Mouse (Mus musculus) small intestine, adult 2 months (tissue): ENCODE results near the gene Rfesd. TPM values are rescaled to one million over a fixed set of nuclear protein-coding genes. Genes with fewer than 3 reads are reported as not detected.

Source experiments
- H3K27ac ChIP-seq: fragments of 200-500 bp; 2 replicates; pipeline ENCODE4 v1.5.1; 2012; ENCODE audit warnings: low read depth, low read length, control low read depth, inconsistent platforms; ENCODE audit not compliant: insufficient read depth
- H3K27me3 ChIP-seq: fragments of 200-500 bp; 2 replicates; pipeline ENCODE4 v1.6.1; 2012; ENCODE audit warnings: mild to moderate bottlenecking, moderate library complexity, low read length, inconsistent platforms; ENCODE audit not compliant: control insufficient read depth, insufficient read depth
- H3K36me3 ChIP-seq: fragments of 200-500 bp; 2 replicates; pipeline ENCODE4 v1.6.1; 2012; ENCODE audit warnings: mild to moderate bottlenecking, low read length, control low read depth, inconsistent platforms; ENCODE audit not compliant: control insufficient read depth, insufficient read depth
- H3K4me1 ChIP-seq: fragments of 200-500 bp; 2 replicates; pipeline ENCODE4 v1.6.1; 2012; ENCODE audit warnings: low read length, inconsistent platforms, mixed read lengths; ENCODE audit not compliant: control insufficient read depth, insufficient read depth, insufficient read length
- H3K4me3 ChIP-seq: fragments of 200-500 bp; 2 replicates; pipeline ENCODE4 v1.5.1; 2012; ENCODE audit warnings: low read depth, mild to moderate bottlenecking, control low read depth, inconsistent platforms, low read length, moderate library complexity
- CTCF ChIP-seq: fragments of 200-500 bp; IDR thresholded peaks from 2 replicates; pipeline ENCODE4 v1.5.1; 2012; ENCODE audit warnings: low read depth, mild to moderate bottlenecking, control low read depth, inconsistent platforms, low read length, moderate library complexity, mixed read lengths; ENCODE audit not compliant: insufficient replicate concordance, insufficient read length; ENCODE audit errors: extremely low read depth
- POLR2A ChIP-seq: fragments of 200-500 bp; IDR thresholded peaks from 2 replicates; pipeline ENCODE4 v1.6.1; 2012; ENCODE audit warnings: low read depth, mild to moderate bottlenecking, control low read depth, inconsistent platforms, low read length, moderate library complexity
- WGBS: fragments of 180-500 bp; shearing (Covaris S2); methylation state at CpG from one replicate; pipeline ENCODE4 v1.1.7; 2018; 5-methylcytosine and 5-hydroxymethylcytosine counted together
- polyA plus RNA-seq: library from polyadenylated mRNA; depleted of rRNA; stranded (reverse); fragments of >200 nt; gene quantifications from 2 replicates; pipeline ENCODE4 v1.2.3, GENCODE M21; 2012

Gene Rfesd
- polyA plus RNA-seq, 1 experiment = 2.0 TPM

DNA sequence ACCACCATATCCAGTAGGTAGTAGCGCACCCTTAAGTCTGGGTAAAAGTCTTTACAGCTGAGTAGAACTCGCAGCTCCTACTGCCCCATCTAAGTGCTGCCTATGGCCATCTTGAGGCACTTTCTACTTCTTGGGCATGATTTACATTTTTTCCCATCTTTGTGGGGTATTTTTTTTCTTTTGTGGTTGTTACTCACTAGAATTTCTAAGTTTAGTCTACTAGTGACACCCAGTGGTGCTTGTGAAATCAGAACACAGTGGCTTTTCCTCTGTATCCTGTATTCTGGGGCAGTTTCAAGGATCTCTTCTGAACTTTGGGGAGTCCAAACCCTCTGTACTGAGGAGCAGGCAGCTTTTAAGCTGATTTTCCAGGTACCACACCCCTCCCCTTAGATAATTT, 3.3 kb upstream of the Rfesd start:
- no peak for TF ChIP-seq CTCF
- no peak for TF ChIP-seq POLR2A
- H3K27me3 ChIP-seq = no peaks in the 10 kb centered on the region
- peaks cover 3% of the 10 kb centered on the region; the same call in 1 of the 2 replicates for H3K4me1 ChIP-seq
- no peak overlapping the region for H3K27ac ChIP-seq
- WGBS = 91% methylated on average over 2 of the region's 2 CpGs
- H3K36me3 ChIP-seq = no peaks in the 10 kb centered on the region
- H3K4me3 ChIP-seq = no peak overlapping the region

DNA sequence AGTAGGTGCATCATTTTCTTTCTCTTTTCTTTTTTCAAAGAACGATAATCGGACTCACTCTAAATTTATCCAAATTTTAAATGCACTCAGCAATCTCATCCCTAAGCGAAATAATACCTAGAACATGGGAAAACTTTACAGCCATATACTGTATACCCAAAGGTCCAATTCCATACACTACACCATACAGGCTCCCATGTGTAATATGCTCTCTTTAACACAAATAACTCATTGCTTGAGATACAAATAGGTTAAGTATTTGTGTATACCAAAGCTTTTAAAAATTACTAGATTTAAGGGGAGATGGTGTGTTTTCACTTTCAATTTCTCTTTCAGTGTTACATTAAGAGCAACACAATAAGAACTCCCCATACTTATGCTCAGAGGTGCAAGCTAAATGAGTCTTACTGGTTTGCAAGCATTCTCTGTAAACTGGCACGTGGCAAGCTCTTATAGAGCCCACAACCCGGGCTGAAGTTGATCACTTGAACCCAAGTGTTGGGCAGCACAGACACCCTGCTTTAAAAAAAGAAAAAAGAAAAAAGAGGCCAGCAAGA, 403 bp upstream of the Rfesd start:
- Histone ChIP-seq H3K4me1 (peaks cover 3% of the 10 kb centered on the region; the same call in 1 of the 2 replicates), H3K4me3 (peak overlapping the region; percentile 73), H3K27me3 (no peaks in the 10 kb centered on the region), H3K36me3 (0 out of 2 replicates have a peak, but pooled peaks cover 1% of the 10 kb centered on the region), H3K27ac (peak overlapping the region; percentile 85)
- 18% methylated on average over 5 of the region's 5 CpGs for WGBS
- TF ChIP-seq CTCF (no peak), POLR2A (no peak)

DNA sequence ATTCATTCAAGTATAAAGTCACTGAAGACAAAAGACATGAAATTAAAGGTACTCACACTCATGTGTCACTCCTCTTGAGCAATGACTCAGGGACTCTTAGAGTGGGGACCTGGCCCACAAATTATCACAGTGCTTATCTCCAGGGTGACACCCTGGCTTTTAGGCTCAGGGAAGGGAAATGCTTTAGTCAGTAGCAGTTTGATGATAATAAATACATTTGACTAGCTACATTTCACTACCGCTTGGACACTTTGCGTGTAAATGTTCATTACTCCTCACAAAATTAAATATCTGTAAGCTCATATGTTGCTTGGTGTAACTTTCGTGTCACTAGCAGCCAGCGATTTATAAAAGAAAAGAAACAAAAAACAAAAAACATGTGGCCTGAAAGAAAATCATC, 1.1 kb downstream of the Rfesd start:
- no peak overlapping the region for H3K4me3 ChIP-seq
- H3K27ac ChIP-seq = peak overlapping the region; percentile 84
- H3K27me3 ChIP-seq = no peaks in the 10 kb centered on the region
- H3K36me3 ChIP-seq = 0 out of 2 replicates have a peak, but pooled peaks cover 1% of the 10 kb centered on the region
- TF ChIP-seq CTCF (no peak), POLR2A (no peak)
- 50% methylated on average over 4 of the region's 4 CpGs for WGBS
- peaks cover 3% of the 10 kb centered on the region; the same call in 1 of the 2 replicates for H3K4me1 ChIP-seq

DNA sequence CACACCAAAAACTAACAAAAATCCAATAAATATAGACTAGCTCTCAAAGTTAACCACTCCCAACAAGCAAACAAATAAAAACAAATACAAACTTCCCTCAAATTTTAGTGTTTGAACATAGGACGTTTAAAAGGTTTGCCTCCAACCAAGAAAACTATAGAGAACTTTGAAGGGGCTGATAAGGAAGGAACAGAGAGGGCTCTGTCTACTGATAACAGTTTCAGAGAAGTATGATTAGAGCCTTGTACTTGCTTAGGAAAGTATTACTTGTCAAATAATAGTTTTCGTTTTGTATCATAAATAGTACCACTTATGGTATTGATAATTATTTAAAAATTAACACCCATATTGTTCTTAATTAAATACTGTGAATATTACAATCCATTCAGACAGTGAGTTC, 4.0 kb downstream of the Rfesd start:
- Histone ChIP-seq H3K27me3 (no peaks in the 10 kb centered on the region), H3K4me3 (no peak overlapping the region), H3K36me3 (0 out of 2 replicates have a peak, but pooled peaks cover 1% of the 10 kb centered on the region), H3K27ac (no peak overlapping the region), H3K4me1 (peaks cover 3% of the 10 kb centered on the region; the same call in 1 of the 2 replicates)
- WGBS = 40% methylated on average over 2 of the region's 2 CpGs
- TF ChIP-seq CTCF = no peak
- no peak for TF ChIP-seq POLR2A

DNA sequence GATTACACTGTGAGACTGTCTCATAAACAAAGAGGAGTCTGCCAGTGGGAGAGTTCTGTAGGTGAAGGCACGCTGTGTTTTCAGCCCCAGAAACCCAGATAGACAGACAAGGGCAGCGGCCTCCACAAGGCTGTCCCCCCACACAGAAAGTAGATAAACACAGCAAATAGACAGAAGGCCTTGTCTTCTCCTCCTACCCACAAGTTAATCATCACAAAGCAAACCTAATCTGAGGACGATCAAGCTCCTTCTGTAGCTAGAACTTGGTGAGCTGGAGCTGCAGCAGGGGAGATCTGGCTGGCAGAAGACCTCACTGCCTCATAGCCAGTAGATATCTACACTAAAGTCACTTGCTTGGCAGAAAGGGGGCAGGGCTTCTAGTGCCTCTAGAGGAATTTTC, 15.2 kb downstream of the Rfesd start:
- TF ChIP-seq CTCF = no peak
- no peak for TF ChIP-seq POLR2A
- H3K27me3 ChIP-seq = no peaks in the 10 kb centered on the region
- no peaks in the 10 kb centered on the region for H3K4me1 ChIP-seq
- H3K27ac ChIP-seq = no peak overlapping the region
- no peak overlapping the region for H3K4me3 ChIP-seq
- peaks cover 5% of the 10 kb centered on the region for H3K36me3 ChIP-seq
- WGBS = 69% methylated on average over 3 of the region's 3 CpGs

DNA sequence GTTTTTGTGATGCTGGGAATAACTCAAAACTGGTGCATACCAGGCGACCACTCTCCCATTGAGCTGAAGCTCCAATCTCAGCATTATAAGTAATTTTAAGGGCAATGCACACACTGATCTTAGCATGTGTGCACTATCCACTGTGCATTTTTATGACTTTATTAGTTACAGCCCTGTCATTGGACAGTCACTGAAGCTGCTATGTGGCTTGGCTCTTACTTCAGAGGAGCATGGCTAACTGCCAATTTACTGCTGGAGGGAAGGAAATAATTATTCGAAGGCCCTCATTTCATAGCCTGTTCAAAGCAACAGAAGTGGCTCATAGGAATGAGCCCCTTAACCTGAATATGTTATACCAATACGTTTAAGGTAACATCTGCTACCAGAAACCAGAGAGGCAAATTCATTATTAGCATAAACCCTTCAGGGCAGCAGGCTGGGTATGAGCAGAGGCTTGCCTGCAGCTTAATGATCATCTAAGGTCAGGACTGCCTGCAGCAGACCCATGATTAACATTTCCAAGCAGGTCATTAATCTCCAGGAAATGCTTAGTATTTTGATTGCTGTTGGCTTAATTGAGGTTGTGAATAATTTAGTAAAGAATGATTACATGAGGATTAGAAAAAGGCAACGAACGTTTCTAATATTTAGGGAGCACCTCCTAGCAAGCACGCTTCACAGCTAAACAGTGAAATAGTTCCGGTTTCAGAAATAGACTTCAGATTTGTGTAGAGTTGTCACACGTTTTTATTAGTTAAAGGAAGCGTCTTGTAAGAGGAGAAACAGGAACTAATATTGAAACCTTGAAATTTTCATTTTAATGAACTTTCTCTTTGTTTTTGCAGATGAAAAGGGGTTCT, 26.1 kb downstream of the Rfesd start:
- Histone ChIP-seq H3K27ac (peak overlapping the region; percentile 12; the same call in 1 of the 2 replicates), H3K4me1 (no peaks in the 10 kb centered on the region; the same call in 1 of the 2 replicates), H3K4me3 (no peak overlapping the region), H3K27me3 (no peaks in the 10 kb centered on the region), H3K36me3 (no peaks in the 10 kb centered on the region)
- TF ChIP-seq POLR2A (no peak), CTCF (no peak)
- 26% methylated on average over 9 of the region's 9 CpGs for WGBS

DNA sequence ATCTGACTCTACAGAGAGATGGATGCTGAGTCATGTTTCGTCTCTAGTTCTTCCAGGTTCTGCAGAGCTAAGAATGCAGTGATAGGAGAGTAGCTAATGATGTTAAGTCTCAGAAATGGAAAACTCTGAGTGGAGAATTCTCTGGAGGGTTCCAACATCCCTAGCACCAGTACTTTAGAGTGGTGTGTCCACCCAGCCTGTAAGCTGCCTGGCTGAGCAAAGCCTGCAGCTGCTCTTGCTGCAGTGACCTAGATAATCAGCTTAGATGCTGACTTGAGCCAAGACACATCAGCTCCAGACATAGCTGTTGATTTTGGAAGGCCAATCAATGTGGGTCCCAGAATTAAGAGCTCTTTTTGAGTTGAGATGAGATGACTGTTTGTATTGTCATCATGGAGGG, 30.4 kb downstream of the Rfesd start:
- 90% methylated on average over 1 of the region's 1 CpGs for WGBS
- no peaks in the 10 kb centered on the region for H3K36me3 ChIP-seq
- H3K4me1 ChIP-seq = no peaks in the 10 kb centered on the region; the same call in 1 of the 2 replicates
- H3K27ac ChIP-seq = no peak overlapping the region
- TF ChIP-seq POLR2A = no peak
- TF ChIP-seq CTCF = no peak
- H3K27me3 ChIP-seq = no peaks in the 10 kb centered on the region; the same call in 1 of the 2 replicates
- H3K4me3 ChIP-seq = no peak overlapping the region
